Mouse (Mus musculus) ES-E14 (cell line): ENCODE results near the gene Olfr65.

Source experiments
- CHD2 ChIP-seq: IDR thresholded peaks from 2 replicates; pipeline ENCODE4 v1.6.1; 2014; ENCODE audit warnings: mild to moderate bottlenecking, low read depth, low read length, inconsistent platforms
- MAFK ChIP-seq: IDR thresholded peaks from 2 replicates; pipeline ENCODE4 v1.6.1; 2014; ENCODE audit warnings: mild to moderate bottlenecking, low read depth, low read length, inconsistent platforms; ENCODE audit not compliant: insufficient read depth
- ZC3H11A ChIP-seq: IDR thresholded peaks from 2 replicates; pipeline ENCODE4 v1.6.1; 2012; ENCODE audit warnings: low read depth, mild to moderate bottlenecking, inconsistent platforms, low read length, borderline replicate concordance
- ZNF384 ChIP-seq: IDR thresholded peaks from 2 replicates; pipeline ENCODE4 v1.6.1; 2012; ENCODE audit warnings: low read depth, low read length, inconsistent platforms

DNA sequence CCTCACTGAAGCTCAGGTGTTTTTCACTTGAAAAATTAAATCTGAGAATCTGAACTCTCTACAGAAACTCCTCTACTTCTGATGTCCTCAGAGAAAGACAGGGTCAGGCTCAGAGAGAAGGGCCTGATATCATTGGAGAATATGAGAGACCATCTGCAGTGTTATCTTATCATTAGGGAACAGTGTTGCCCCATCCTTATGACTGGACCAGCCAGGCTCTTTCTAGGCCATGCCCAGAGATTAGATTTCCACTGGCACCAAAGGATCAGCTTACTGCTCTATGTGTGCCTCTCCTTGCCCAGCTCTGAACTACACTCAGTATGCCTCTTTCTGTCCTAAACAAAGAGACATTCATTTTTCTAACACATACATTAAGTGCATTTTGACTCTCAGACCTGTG lies 12.1 kb downstream of the Olfr65 start:
- TF ChIP-seq ZNF384, result no peak
- no peak for TF ChIP-seq MAFK
- TF ChIP-seq ZC3H11A, result no peak
- TF ChIP-seq CHD2, result no peak
